Mouse (Mus musculus) ES-E14 (cell line): ENCODE data around the gene Abcf2.

ENCODE experiments used
- HCFC1 ChIP-seq: IDR thresholded peaks from 2 replicates; pipeline ENCODE4 v1.6.1; 2012; ENCODE audit warnings: low read length, inconsistent platforms, borderline replicate concordance; ENCODE audit not compliant: insufficient read depth
- ZNF384 ChIP-seq: IDR thresholded peaks from 2 replicates; pipeline ENCODE4 v1.6.1; 2012; ENCODE audit warnings: low read depth, low read length, inconsistent platforms

DNA sequence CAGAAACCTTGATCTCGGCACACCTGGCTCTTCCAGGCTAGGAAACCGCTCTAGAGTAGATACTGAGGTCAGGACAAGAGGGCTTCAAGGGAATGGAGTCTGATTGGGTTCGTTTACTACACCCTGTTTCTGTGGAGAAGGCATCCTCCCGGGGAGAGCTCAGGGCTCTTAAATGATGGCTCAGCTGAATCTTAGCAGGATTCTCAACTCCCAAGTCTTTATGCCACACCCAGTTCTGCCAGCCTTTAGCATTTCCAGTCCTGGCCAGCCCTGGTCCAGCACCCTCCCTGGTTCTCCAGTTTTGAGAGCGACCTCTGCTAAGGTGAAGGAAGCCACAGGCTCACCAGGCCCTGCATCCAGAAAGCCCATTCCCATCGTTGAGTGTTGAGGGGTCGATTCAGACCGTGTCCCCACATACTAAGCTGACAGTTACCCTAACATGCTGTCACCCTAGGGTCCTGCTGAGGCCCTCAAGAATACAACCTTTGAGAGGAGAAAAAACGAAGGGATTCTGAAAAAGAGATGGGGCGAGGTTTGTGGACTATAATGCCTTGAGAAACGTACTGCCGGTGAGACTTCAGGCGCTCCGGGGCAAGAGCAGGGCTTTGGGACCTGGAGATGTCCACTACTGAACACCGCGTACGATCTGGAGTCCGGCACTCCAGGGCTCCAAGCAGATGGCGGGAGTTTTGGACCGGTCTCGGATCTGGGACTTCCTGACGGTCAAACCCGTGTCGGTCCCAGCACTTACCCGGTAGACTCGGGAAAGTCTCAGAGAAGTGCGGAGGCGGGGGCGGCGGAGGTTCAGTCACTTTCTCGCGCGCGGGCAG, 51.7 kb downstream of the Abcf2 start:
- TF ChIP-seq HCFC1 (no peak), ZNF384 (no peak)
